Mouse (Mus musculus) embryonic facial prominence, embryonic 10.5 days (tissue): ENCODE results near the gene Lcat. TPM values are rescaled to one million over a fixed set of nuclear protein-coding genes. Genes with fewer than 3 reads are reported as not detected.

ENCODE experiments used
- DNase-seq: peaks from one replicate; pipeline ENCODE4 v3.0.0-alpha.2; 2017; ENCODE audit warnings: low spot score
- H3K27ac ChIP-seq: fragments of 300-500 bp; sonication (generic); replicated peaks from 2 replicates; pipeline ENCODE4 v1.5.1; 2016; ENCODE audit warnings: mild to moderate bottlenecking
- H3K27me3 ChIP-seq: fragments of 300-500 bp; sonication (generic); replicated peaks from 2 replicates; pipeline ENCODE4 v1.6.1; 2016; ENCODE audit warnings: low read depth, mild to moderate bottlenecking; ENCODE audit not compliant: poor library complexity, severe bottlenecking
- H3K36me3 ChIP-seq: fragments of 300-500 bp; sonication (generic); replicated peaks from 2 replicates; pipeline ENCODE4 v1.6.1; 2016; ENCODE audit warnings: mild to moderate bottlenecking, moderate library complexity
- H3K4me1 ChIP-seq: fragments of 300-500 bp; sonication (generic); 2 replicates; pipeline ENCODE4 v1.6.1; 2016
- H3K4me3 ChIP-seq: fragments of 300-500 bp; sonication (generic); 2 replicates; pipeline ENCODE4 v1.5.1; 2016; ENCODE audit warnings: mild to moderate bottlenecking, moderate library complexity
- H3K9me3 ChIP-seq: fragments of 300-500 bp; sonication (generic); 2 replicates; pipeline ENCODE4 v1.6.1; 2016; ENCODE audit warnings: mild to moderate bottlenecking
- WGBS: fragments of 180-500 bp; shearing (Covaris S2); methylation state at CpG from one replicate; pipeline ENCODE4 v1.1.7; 2016; 5-methylcytosine and 5-hydroxymethylcytosine counted together
- microRNA-seq: library from miRNA; unstranded; fragments of <30 nt; microRNA quantifications from one replicate; pipeline ENCODE4, GENCODE M21; 2017
- polyA plus RNA-seq: library from polyadenylated mRNA; unstranded; fragments of >200 nt; fragmentation: Nextera tagmentation; extraction: Ambion mirVana; gene quantifications from 2 replicates; pipeline ENCODE4 v1.2.1, GENCODE M21; 2016

Lcat gene
- polyA plus RNA-seq, 1 experiment from 2014 or later, result 2.4 TPM

DNA sequence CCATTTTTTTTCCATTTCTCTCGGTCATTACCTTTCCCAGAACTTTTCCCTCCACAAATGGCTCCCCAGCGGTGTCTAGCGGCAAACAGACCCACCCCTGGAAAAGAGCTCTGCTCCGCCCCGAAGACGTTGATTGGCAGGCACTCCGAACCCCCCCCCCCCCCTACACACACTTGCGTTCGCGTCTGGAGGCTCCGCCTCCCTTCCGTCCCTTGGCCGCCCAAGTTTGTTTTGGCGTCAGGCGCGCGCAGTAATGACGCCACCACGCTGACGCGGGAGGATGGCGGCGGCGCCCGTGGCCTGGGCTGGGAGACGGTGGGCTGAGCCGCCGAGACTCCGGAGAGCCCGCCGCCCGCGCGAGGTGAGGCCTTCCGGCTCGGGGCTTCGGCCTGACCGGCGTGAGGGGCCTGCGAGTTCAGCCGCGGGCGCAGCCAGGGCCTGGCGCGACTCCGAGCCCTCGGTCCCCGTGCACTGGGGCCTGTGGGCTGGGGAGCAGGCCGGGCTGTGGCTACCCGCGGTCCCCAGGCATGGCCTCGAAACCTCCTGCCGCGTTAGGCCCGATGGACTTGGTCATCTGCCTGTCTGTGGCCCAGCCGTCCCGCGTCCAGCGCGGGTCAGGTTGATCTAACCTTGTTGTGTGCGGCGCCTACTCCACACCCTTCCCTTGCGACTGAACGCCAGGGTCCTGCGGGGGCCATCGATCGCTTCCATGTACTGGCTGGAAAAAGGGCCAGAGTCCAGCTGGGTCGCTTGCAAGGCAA, 42.8 kb downstream of the Lcat start, which contains the start of gene Pskh1:
TSS of gene Pskh1 (plus strand) at position 262 of the 761 bp plus-strand sequence.
- H3K9me3 ChIP-seq, result no peaks in the 10 kb centered on the region
- DNase-seq, result peak; percentile 96
- peaks cover 8% of the 10 kb centered on the region for H3K4me1 ChIP-seq
- no peaks in the 10 kb centered on the region for H3K27me3 ChIP-seq
- peak within 1 kb of the TSS; percentile 97 for H3K4me3 ChIP-seq
- H3K36me3 ChIP-seq, result no peaks in the 10 kb centered on the region
- WGBS, result under 1% methylated on average over 68 of the region's 68 CpGs
- H3K27ac ChIP-seq, result peak within 1 kb of the TSS; percentile 98

DNA sequence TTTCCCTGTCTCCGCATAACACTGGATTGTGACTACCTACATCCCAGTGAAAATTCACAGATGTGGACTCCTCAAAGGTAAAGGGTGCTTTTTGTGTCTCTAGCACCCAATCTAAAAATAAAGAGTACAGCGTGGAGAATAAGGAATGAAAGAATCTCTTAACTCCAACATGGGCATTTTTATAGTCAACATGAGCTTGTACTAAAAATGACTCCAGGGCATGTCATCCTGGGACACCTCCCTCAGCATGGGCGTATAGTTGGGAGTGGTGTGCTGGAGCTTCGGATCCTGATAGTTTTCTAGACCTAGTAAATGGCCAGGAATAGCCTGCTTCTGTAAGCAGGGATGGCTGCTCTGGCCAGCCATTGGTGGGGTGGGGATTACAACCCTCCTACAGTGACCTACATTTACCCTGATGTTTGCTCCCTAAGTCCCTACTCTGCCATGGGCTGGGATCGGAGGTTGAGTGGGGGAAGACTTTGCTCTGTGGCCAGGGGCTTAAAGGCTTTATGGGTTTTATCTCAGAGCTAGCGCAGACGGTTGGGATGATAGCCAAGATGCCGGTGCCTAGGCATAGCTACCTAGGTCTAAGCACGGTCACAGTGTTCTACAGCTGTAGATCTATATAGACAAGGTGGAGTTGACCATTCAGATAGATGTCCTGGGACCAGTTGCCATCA, 45.2 kb downstream of the Lcat start:
- H3K27me3 ChIP-seq, result no peaks in the 10 kb centered on the region
- H3K36me3 ChIP-seq, result peaks cover 21% of the 10 kb centered on the region
- H3K4me1 ChIP-seq, result peaks cover 15% of the 10 kb centered on the region
- H3K27ac ChIP-seq, result no peak overlapping the region
- H3K9me3 ChIP-seq, result no peaks in the 10 kb centered on the region
- WGBS, result 84% methylated on average over 9 of the region's 9 CpGs
- H3K4me3 ChIP-seq, result no peak overlapping the region
- no peak for DNase-seq

DNA sequence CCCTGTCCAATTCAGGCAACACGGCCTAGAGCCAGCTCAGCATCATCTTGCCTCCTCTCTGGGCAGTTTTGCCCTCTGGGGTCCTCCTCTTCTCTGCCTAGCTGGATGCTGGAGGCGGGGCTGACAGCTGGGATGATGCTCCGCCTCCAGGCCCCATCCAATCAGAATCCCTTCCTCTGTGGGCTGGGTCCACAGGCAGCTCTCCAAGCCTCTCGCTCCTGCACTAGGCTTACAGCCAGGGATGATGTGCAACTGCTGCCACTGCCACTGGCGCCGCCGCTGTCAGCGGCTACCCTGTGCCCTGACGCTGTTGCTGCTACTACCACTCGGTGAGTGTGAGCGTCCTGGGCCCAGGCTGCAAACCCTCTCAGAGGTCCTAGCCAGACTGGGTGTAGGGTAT, 49.8 kb downstream of the Lcat start, which contains the start of gene Nrn1l:
TSS of gene Nrn1l (plus strand) at position 229 of the 400 bp plus-strand sequence.
- no peak within 1 kb of the TSS for H3K27ac ChIP-seq

GRCm38 (mm10) chr8:105892432-105892831, 50.8 kb downstream of the Lcat start:
- Histone ChIP-seq H3K36me3 (peaks cover 76% of the 10 kb centered on the region), H3K4me1 (peaks cover 10% of the 10 kb centered on the region), H3K4me3 (no peak overlapping the region), H3K9me3 (no peaks in the 10 kb centered on the region), H3K27ac (no peak overlapping the region), H3K27me3 (no peaks in the 10 kb centered on the region)
- WGBS, result 88% methylated on average over 6 of the region's 6 CpGs
- no peak for DNase-seq

More for the DNA sequence above, 49.8 kb downstream of the Lcat start, which contains the start of gene Nrn1l:
- peak within 1 kb of the TSS; percentile 36 for H3K4me3 ChIP-seq
- 7% methylated on average over 11 of the region's 11 CpGs for WGBS
- peak; percentile 84 for DNase-seq
- no peaks in the 10 kb centered on the region for H3K27me3 ChIP-seq
- no peaks in the 10 kb centered on the region for H3K9me3 ChIP-seq
- H3K4me1 ChIP-seq, result peaks cover 10% of the 10 kb centered on the region
- H3K36me3 ChIP-seq, result peaks cover 67% of the 10 kb centered on the region

GRCm38 (mm10) chr8:105890870-105891269, 52.3 kb downstream of the Lcat start:
- no peak for DNase-seq
- no peaks in the 10 kb centered on the region for H3K9me3 ChIP-seq
- H3K4me3 ChIP-seq, result no peak overlapping the region
- peaks cover 92% of the 10 kb centered on the region for H3K36me3 ChIP-seq
- H3K27ac ChIP-seq, result no peak overlapping the region
- H3K4me1 ChIP-seq, result peaks cover 10% of the 10 kb centered on the region
- 92% methylated on average over 6 of the region's 6 CpGs for WGBS
- no peaks in the 10 kb centered on the region for H3K27me3 ChIP-seq

DNA sequence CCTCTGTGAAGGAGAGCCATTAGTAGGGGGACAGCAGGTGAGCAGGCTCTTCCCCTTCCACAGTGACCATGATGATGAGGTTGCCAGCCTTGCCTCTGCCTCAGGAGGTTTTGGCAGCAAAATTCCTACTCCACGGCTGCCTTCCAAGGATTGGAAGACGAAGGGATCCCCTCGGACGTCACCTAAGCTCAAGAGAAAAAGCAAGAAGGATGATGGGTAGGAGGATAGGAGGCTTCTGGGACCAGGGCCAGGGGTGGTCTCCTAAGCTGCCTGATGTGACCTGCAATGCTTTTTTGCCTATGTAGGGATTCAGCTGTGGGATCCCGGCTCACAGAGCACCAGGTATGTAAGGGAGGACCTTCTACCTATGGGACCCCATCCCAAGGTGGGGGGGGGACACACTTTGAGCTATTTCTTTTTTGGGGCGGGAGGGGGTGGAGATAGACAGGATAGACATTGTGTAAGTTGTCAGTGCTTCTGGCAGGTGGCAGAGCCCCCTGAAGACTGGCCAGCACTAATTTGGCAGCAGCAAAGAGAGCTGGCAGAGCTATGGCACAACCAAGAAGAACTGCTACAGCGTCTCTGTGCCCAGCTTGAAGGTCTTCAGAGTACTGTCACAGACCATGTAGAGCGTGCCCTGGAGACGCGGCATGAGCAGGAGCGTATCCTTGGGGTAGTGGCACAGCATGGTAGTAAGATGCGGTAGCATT, 53.3 kb downstream of the Lcat start:
- no peak overlapping the region for H3K4me3 ChIP-seq
- 93% methylated on average over 12 of the region's 12 CpGs for WGBS
- peaks cover 99% of the 10 kb centered on the region for H3K36me3 ChIP-seq
- H3K4me1 ChIP-seq, result peaks cover 10% of the 10 kb centered on the region
- no peaks in the 10 kb centered on the region for H3K27me3 ChIP-seq
- DNase-seq, result no peak
- no peaks in the 10 kb centered on the region for H3K9me3 ChIP-seq
- no peak overlapping the region for H3K27ac ChIP-seq

Small RNA genes within 50 kb of the gene (microRNA-seq; reads per million reads assigned to microRNA genes)
- not detected for gene Mir7074

Other genes with a start within 250 kb of the Lcat start
- gene Acd, start 242.3 kb downstream of the Lcat start, polyA plus RNA-seq, result 67.7 and 72.6 TPM in 2 replicates
- gene Pard6a, start 242.2 kb downstream of the Lcat start, polyA plus RNA-seq, result 15.1 and 16.8 TPM in 2 replicates
- gene 4933405L10Rik, start 235.7 kb downstream of the Lcat start, polyA plus RNA-seq, result not detected in 2 replicates
- gene Enkd1, start 235.2 kb downstream of the Lcat start, polyA plus RNA-seq, result 49.3 and 54.0 TPM in 2 replicates
- 34.7 and 36.6 TPM in 2 replicates for gene Gfod2, start 184.7 kb downstream of the Lcat start, polyA plus RNA-seq
- 11.4 and 12.1 TPM in 2 replicates for gene Ranbp10, start 116.0 kb downstream of the Lcat start, polyA plus RNA-seq
- gene Tsnaxip1, start 115.7 kb downstream of the Lcat start, polyA plus RNA-seq, result 0.19 and 0.40 TPM in 2 replicates
- 49.6 and 51.2 TPM in 2 replicates for gene Cenpt, start 90.1 kb downstream of the Lcat start, polyA plus RNA-seq
- 82.1 and 83.0 TPM in 2 replicates for gene Thap11, start 88.2 kb downstream of the Lcat start, polyA plus RNA-seq
- gene Nutf2, start 82.8 kb downstream of the Lcat start, polyA plus RNA-seq, result 394 and 398 TPM in 2 replicates
- gene Edc4, start 62.5 kb downstream of the Lcat start, polyA plus RNA-seq, result 69.8 and 78.4 TPM in 2 replicates
- gene Nrn1l, start 49.8 kb downstream of the Lcat start, polyA plus RNA-seq, result 0.35 and 0.54 TPM in 2 replicates
- 35.9 and 38.1 TPM in 2 replicates for gene Pskh1, start 42.9 kb downstream of the Lcat start, polyA plus RNA-seq
- 1.9 and 2.2 TPM in 2 replicates for gene Ctrl, start 9.5 kb downstream of the Lcat start, polyA plus RNA-seq
- gene Psmb10, start 4.9 kb downstream of the Lcat start, polyA plus RNA-seq, result 30.5 and 36.8 TPM in 2 replicates
- gene Slc12a4, start 22.7 kb upstream of the Lcat start, polyA plus RNA-seq, result 31.0 and 33.9 TPM in 2 replicates
- gene Dpep3, start 36.0 kb upstream of the Lcat start, polyA plus RNA-seq, result not detected in 2 replicates
- gene Dus2, start 48.0 kb upstream of the Lcat start, polyA plus RNA-seq, result 21.0 and 24.9 TPM in 2 replicates
- not detected in 2 replicates for gene Dpep2nb, start 62.6 kb upstream of the Lcat start, polyA plus RNA-seq
- gene Ddx28, start 68.5 kb upstream of the Lcat start, polyA plus RNA-seq, result 22.3 and 23.6 TPM in 2 replicates
- 6.8 and 7.3 TPM in 2 replicates for gene Nfatc3, start 115.5 kb upstream of the Lcat start, polyA plus RNA-seq
- 7.5 and 10.5 TPM in 2 replicates for gene Esrp2, start 193.6 kb upstream of the Lcat start, polyA plus RNA-seq
- 12.8 and 13.8 TPM in 2 replicates for gene Pla2g15, start 207.0 kb upstream of the Lcat start, polyA plus RNA-seq
- 71.6 and 84.5 TPM in 2 replicates for gene Slc7a6, start 225.5 kb upstream of the Lcat start, polyA plus RNA-seq